Mouse (Mus musculus) cerebellum, adult 2 months (tissue): ENCODE results near the gene Gm9922.

Source experiments
- CTCF ChIP-seq: fragments of 200-500 bp; IDR thresholded peaks from 2 replicates; pipeline ENCODE4 v1.5.1; 2011; ENCODE audit warnings: low read depth, mild to moderate bottlenecking, control low read depth, low read length, moderate library complexity, borderline replicate concordance; ENCODE audit not compliant: insufficient read depth
- POLR2A ChIP-seq: fragments of 200-500 bp; IDR thresholded peaks from 2 replicates; pipeline ENCODE4 v1.6.1; 2011; ENCODE audit warnings: low read length, control low read depth, borderline replicate concordance; ENCODE audit not compliant: insufficient read depth

DNA sequence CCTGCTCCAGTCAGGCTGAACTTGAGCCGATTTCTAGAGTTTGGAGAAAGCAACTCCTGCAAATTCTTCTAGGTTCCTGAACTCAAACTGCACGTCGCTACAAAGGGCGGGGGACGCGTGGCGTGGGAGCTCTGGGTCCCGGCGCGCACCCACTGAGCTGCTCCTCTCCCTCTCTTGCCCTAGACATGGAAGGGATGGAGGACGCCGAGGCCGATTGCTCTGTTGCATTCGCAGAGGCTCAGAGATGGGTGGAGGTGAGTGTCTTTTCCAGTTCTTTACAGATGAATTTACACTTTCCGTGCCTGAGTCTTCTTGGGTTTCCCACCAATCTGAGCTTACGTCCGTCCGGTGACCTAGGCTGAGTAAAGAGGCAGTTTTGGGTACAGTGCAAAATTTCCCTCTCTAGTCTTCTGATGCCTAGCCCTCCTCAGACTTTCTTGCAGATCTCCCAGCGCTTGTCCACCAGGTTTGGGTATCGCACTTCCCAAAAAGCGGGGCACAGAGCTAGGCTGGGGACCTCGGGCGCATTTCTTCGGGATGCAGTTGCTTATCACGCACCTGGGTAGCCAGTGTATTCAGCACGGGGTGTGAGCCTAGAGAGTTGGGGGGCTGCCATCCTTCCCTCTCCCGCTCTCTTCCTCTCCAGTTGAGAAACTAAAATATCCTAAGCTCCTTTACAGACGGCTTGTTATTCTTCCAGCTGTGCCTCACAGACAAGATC is 518 bp upstream of the Gm9922 start:
- no peak for TF ChIP-seq CTCF
- no peak for TF ChIP-seq POLR2A
